Comparison of ENCODE assay signal across 8 mouse cellular contexts in the genomic region with DNA sequence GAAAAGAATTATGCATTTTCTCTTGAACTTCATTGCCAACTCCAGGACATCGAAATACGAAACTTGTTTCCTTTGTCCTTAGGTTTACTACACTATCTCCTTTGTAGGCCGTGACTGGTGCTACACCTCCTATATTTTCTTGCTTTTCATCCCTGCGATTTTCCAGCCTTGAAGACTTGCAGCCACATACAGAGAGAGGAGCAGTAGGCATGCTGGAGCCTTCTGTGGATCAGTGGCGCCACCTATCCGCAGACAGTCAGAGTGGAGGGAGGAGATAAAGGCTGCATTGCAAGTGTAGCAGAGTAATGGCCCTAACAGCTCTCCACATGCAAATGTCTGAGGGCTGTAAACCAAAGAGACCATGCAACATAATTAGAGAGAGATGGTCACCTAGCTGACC.
DNase-seq lines count a peak whose midpoint lies in the region; ATAC-seq and TF ChIP-seq lines count a peak whose summit lies in the region.

No protein-coding gene starts in this region.

- no peak overlapping the region for H3K4me3 ChIP-seq in heart, embryonic 10.5 days
- H3K4me3 ChIP-seq in lung, postnatal 0 days (ENCODE audit: low read depth, low read length) = no peak overlapping the region

- H3K4me1 ChIP-seq in heart, embryonic 10.5 days = 0 out of 2 replicates have a peak, but pooled peaks cover 4% of the 10 kb centered on the region
- no peaks in the 10 kb centered on the region for H3K4me1 ChIP-seq in lung, postnatal 0 days (ENCODE audit: insufficient read depth, low read depth, low read length)

- H3K27me3 ChIP-seq in heart, embryonic 10.5 days (ENCODE audit: insufficient read depth, poor library complexity, severe bottlenecking) = no peaks in the 10 kb centered on the region
- no peaks in the 10 kb centered on the region for H3K27me3 ChIP-seq in lung, postnatal 0 days (replicated peaks; ENCODE audit: insufficient read depth, low read length)

- no peak for ATAC-seq in lung, postnatal 0 days
- peak; percentile 80 for ATAC-seq in megakaryocyte progenitor cell, adult 5-6 weeks (replicated peaks; ENCODE audit: poor library complexity)

- no peak for TF ChIP-seq EP300 in lung, postnatal 0 days (IDR thresholded peaks at IDR 0.05)

- H3K9me3 ChIP-seq in heart, embryonic 10.5 days = no peaks in the 10 kb centered on the region
- no peaks in the 10 kb centered on the region for H3K9me3 ChIP-seq in lung, postnatal 0 days (ENCODE audit: low read length)

- WGBS in heart, embryonic 10.5 days = 70% methylated on average over 6 of the region's 6 CpGs
- 77% methylated on average over 6 of the region's 6 CpGs for WGBS in lung, postnatal 0 days

- H3K27ac ChIP-seq in heart, embryonic 10.5 days = no peak overlapping the region
- no peak overlapping the region for H3K27ac ChIP-seq in lung, postnatal 0 days (ENCODE audit: low read length)

- DNase-seq in heart, embryonic 10.5 days (ENCODE audit: low spot score) = peak; percentile 73
- no peak for DNase-seq in heart, adult 9 months (ENCODE audit: low spot score in 2 of 2)
- DNase-seq in lung, postnatal 0 days (ENCODE audit: low spot score) = no peak
- no peak for DNase-seq in lung, postnatal 25 days (ENCODE audit: low spot score)
- DNase-seq in NIH3T3 (ENCODE audit: low read depth) = peak; percentile 59
- no peak for DNase-seq in Muller cell, postnatal 12 days (ENCODE audit: inconsistent ontology term)
- DNase-seq in spleen, postnatal 14 days (ENCODE audit: low spot score in 2 of 2) = no peak

- H3K9ac ChIP-seq in lung, postnatal 0 days (replicated peaks; ENCODE audit: low read depth) = no peak overlapping the region

- no peak overlapping the region for H3K4me2 ChIP-seq in lung, postnatal 0 days (replicated peaks; ENCODE audit: low read depth, low read length)

- peak; percentile 53 for TF ChIP-seq CTCF in lung, postnatal 0 days (IDR thresholded peaks at IDR 0.05)

- H3K36me3 ChIP-seq in heart, embryonic 10.5 days = no peaks in the 10 kb centered on the region
- no peaks in the 10 kb centered on the region for H3K36me3 ChIP-seq in lung, postnatal 0 days (ENCODE audit: insufficient read depth, low read length)

Comparison
In these comparisons a context has a peak if more than half of its experiments do, and no peak if none do; other contexts are left out.
1. DNase-seq: peak in heart, embryonic 10.5 days (single experiment) and NIH3T3 (single experiment); none in heart, adult 9 months (0 of 2), lung, postnatal 0 days (single experiment), lung, postnatal 25 days (single experiment), Muller cell, postnatal 12 days (single experiment) and spleen, postnatal 14 days (0 of 2).